Mouse (Mus musculus) gastrocnemius, postnatal 25 days (tissue): ENCODE data around the gene Bmp10. TPM values are rescaled to one million over a fixed set of nuclear protein-coding genes. Genes with fewer than 3 reads are reported as not detected.

Experiments used
- DNase-seq: peaks from one replicate; pipeline ENCODE4 v3.0.0; 2022
- long read RNA-seq, 2 experiments: library from polyadenylated mRNA; stranded (forward); transcript quantifications; one replicate each; pipeline ENCODE4 v2.0.0; 2021
- total RNA-seq, 2 experiments: library from RNA; stranded (reverse); gene quantifications; 1 replicate in 1 of 2; 2 replicates in 1 of 2; pipeline ENCODE4 v1.2.3; 2021

Gene Bmp10
- total RNA-seq = not detected
- long read RNA-seq, experiment 1 = 0 reads
- long read RNA-seq, experiment 2 = 0 reads

GRCm38 (mm10) chr6:87428487-87429044 is at the start of gene Bmp10:
Gene Bmp10 (plus strand): TSS chr6:87428994.
- DNase-seq = no peak

- DNase-seq = no peak
These were observed 44.7 kb upstream of the Bmp10 start for GRCm38 (mm10) chr6:87383926-87384691.

GRCm38 (mm10) chr6:87384761-87385160 is 44.0 kb upstream of the Bmp10 start:
- DNase-seq = no peak

- no peak for DNase-seq
These were observed 42.6 kb upstream of the Bmp10 start for GRCm38 (mm10) chr6:87386203-87386602.

GRCm38 (mm10) chr6:87386681-87387080 is 42.1 kb upstream of the Bmp10 start:
- DNase-seq = no peak

- no peak for DNase-seq
These were observed 39.9 kb upstream of the Bmp10 start, which contains the start of gene Gkn3 for GRCm38 (mm10) chr6:87388877-87389276. Gene Gkn3 (minus strand): TSS chr6:87388935.

- DNase-seq = no peak
These were observed 39.3 kb upstream of the Bmp10 start for GRCm38 (mm10) chr6:87389455-87389989.

- DNase-seq = no peak
These were observed 35.2 kb upstream of the Bmp10 start for GRCm38 (mm10) chr6:87393466-87394205.

GRCm38 (mm10) chr6:87394783-87395182 is 34.0 kb upstream of the Bmp10 start:
- DNase-seq = no peak

GRCm38 (mm10) chr6:87399137-87399536 is 29.7 kb upstream of the Bmp10 start:
- no peak for DNase-seq

- DNase-seq = no peak
These were observed 28.8 kb upstream of the Bmp10 start for GRCm38 (mm10) chr6:87399886-87400566.

- DNase-seq = no peak
These were observed 27.3 kb upstream of the Bmp10 start for GRCm38 (mm10) chr6:87401456-87401855.

GRCm38 (mm10) chr6:87412011-87412410 is 16.8 kb upstream of the Bmp10 start:
- DNase-seq = no peak

GRCm38 (mm10) chr6:87422304-87422703 is 6.5 kb upstream of the Bmp10 start:
- DNase-seq = no peak

- DNase-seq = no peak
These were observed 4.6 kb upstream of the Bmp10 start for GRCm38 (mm10) chr6:87424037-87424816.

- no peak for DNase-seq
These were observed 1.8 kb upstream of the Bmp10 start for GRCm38 (mm10) chr6:87426954-87427353.

- no peak for DNase-seq
These were observed 1.2 kb upstream of the Bmp10 start for GRCm38 (mm10) chr6:87427616-87428015.

- no peak for DNase-seq
These were observed 7.0 kb downstream of the Bmp10 start for GRCm38 (mm10) chr6:87435791-87436190.

GRCm38 (mm10) chr6:87436745-87437144 is 8.0 kb downstream of the Bmp10 start:
- no peak for DNase-seq

GRCm38 (mm10) chr6:87443253-87443652 is 14.5 kb downstream of the Bmp10 start:
- DNase-seq = no peak

- DNase-seq = no peak
These were observed 16.4 kb downstream of the Bmp10 start for GRCm38 (mm10) chr6:87445222-87445621.
